Mouse (Mus musculus): ENCODE results near the gene Mlip. TPM values are rescaled to one million over a fixed set of nuclear protein-coding genes. Genes with fewer than 3 reads are reported as not detected.
A peak's percentile ranks its signal among the peaks of the same experiment; 100 is the strongest.
"Not testable (repeated sequence)": the region's sequence is repeated elsewhere in the genome, so short reads cannot be mapped to it uniquely, and the experiment has no call there.

Gene Mlip
- polyA plus RNA-seq, 1 experiment from 2014 or later = 1.4 TPM

GRCm38 (mm10) chr9:77083221-77083620 lies 269.5 kb downstream of the Mlip start:
- H3K4me2 ChIP-seq (ENCODE audit: low read depth, low read length); H3K4me3 ChIP-seq (ENCODE audit: low read depth, low read length); H3K27ac ChIP-seq (ENCODE audit: low read depth, low read length); H3K36me3 ChIP-seq (ENCODE audit: control insufficient read depth, insufficient read depth, low read length); H3K4me1 ChIP-seq (ENCODE audit: control insufficient read depth, insufficient read depth, low read length); H3K27me3 ChIP-seq (ENCODE audit: control insufficient read depth, insufficient read depth, low read length); H3K9me3 ChIP-seq (ENCODE audit: control insufficient read depth, low read length); H3K9ac ChIP-seq (replicated peaks; ENCODE audit: low read depth, low read length); ATAC-seq (ENCODE audit: low read depth): not testable (repeated sequence)
- 90% methylated on average over 1 of the region's 1 CpGs for WGBS

GRCm38 (mm10) chr9:77071676-77072075 lies 281.1 kb downstream of the Mlip start:
- Histone ChIP-seq H3K4me3 (ENCODE audit: low read depth, low read length) (no peak overlapping the region), H3K9me3 (ENCODE audit: control insufficient read depth, low read length) (no peaks in the 10 kb centered on the region), H3K27ac (ENCODE audit: low read depth, low read length) (no peak overlapping the region), H3K4me1 (ENCODE audit: control insufficient read depth, insufficient read depth, low read length) (no peaks in the 10 kb centered on the region), H3K9ac (replicated peaks; ENCODE audit: low read depth, low read length) (no peak overlapping the region), H3K36me3 (ENCODE audit: control insufficient read depth, insufficient read depth, low read length) (no peaks in the 10 kb centered on the region), H3K4me2 (ENCODE audit: low read depth, low read length) (no peak overlapping the region), H3K27me3 (ENCODE audit: control insufficient read depth, insufficient read depth, low read length) (no peaks in the 10 kb centered on the region)
- no peak for ATAC-seq (ENCODE audit: low read depth)
- WGBS = 83% methylated on average over 2 of the region's 2 CpGs

- no peaks in the 10 kb centered on the region for H3K4me1 ChIP-seq (ENCODE audit: control insufficient read depth, insufficient read depth, low read length)
- H3K27me3 ChIP-seq (ENCODE audit: control insufficient read depth, insufficient read depth, low read length) = no peaks in the 10 kb centered on the region
- H3K4me3 ChIP-seq (ENCODE audit: low read depth, low read length) = no peak overlapping the region
- H3K9me3 ChIP-seq (ENCODE audit: control insufficient read depth, low read length) = no peaks in the 10 kb centered on the region
- H3K4me2 ChIP-seq (ENCODE audit: low read depth, low read length) = no peak overlapping the region
- ATAC-seq (ENCODE audit: low read depth) = no peak
- WGBS = 83% methylated on average over 4 of the region's 4 CpGs
- H3K36me3 ChIP-seq (ENCODE audit: control insufficient read depth, insufficient read depth, low read length) = no peaks in the 10 kb centered on the region
- no peak overlapping the region for H3K27ac ChIP-seq (ENCODE audit: low read depth, low read length)
- H3K9ac ChIP-seq (replicated peaks; ENCODE audit: low read depth, low read length) = no peak overlapping the region
Observed at GRCm38 (mm10) chr9:77056611-77057010, 296.2 kb downstream of the Mlip start.

- Histone ChIP-seq H3K27ac (ENCODE audit: low read depth, low read length) (no peak overlapping the region), H3K36me3 (ENCODE audit: control insufficient read depth, insufficient read depth, low read length) (no peaks in the 10 kb centered on the region), H3K27me3 (ENCODE audit: control insufficient read depth, insufficient read depth, low read length) (no peaks in the 10 kb centered on the region), H3K4me2 (ENCODE audit: low read depth, low read length) (no peak overlapping the region), H3K4me1 (ENCODE audit: control insufficient read depth, insufficient read depth, low read length) (no peaks in the 10 kb centered on the region), H3K4me3 (ENCODE audit: low read depth, low read length) (no peak overlapping the region), H3K9me3 (ENCODE audit: control insufficient read depth, low read length) (no peaks in the 10 kb centered on the region), H3K9ac (replicated peaks; ENCODE audit: low read depth, low read length) (no peak overlapping the region)
- 55% methylated on average over 9 of the region's 9 CpGs for WGBS
- ATAC-seq (ENCODE audit: low read depth) = peak; percentile 49
Observed at GRCm38 (mm10) chr9:77054426-77055193, 298.2 kb downstream of the Mlip start.

Other genes with a start within 250 kb of the Mlip start
- gene Lrrc1, start 191.9 kb upstream of the Mlip start, polyA plus RNA-seq (2014; fragmentation: Nextera tagmentation; extraction: Ambion mirVana) = 5.7 and 7.9 TPM in 2 replicates